Mouse (Mus musculus) brain, embryonic 14.5 days (tissue): Measurements from ENCODE around the gene Pdgfd.

ENCODE experiments used
- CTCF ChIP-seq: fragments of 200-500 bp; IDR thresholded peaks from 2 replicates; pipeline ENCODE4 v1.5.1; 2012; ENCODE audit warnings: inconsistent platforms, mild to moderate bottlenecking, moderate library complexity, borderline replicate concordance; ENCODE audit not compliant: insufficient read depth, insufficient read length; ENCODE audit errors: extremely low read depth
- POLR2A ChIP-seq: fragments of 200-500 bp; IDR thresholded peaks from 2 replicates; pipeline ENCODE4 v1.6.1; 2012; ENCODE audit warnings: mild to moderate bottlenecking, inconsistent platforms, borderline replicate concordance; ENCODE audit not compliant: poor library complexity, insufficient read depth, insufficient read length, severe bottlenecking; ENCODE audit errors: extremely low read depth

- no peak for TF ChIP-seq CTCF
- TF ChIP-seq POLR2A: no peak
Observed at GRCm38 (mm10) chr9:6360795-6361194, 192.4 kb downstream of the Pdgfd start.
